Mouse (Mus musculus) kidney, embryonic 14.5 days (tissue): ENCODE data around the gene Rps19. TPM values are rescaled to one million over a fixed set of nuclear protein-coding genes. Genes with fewer than 3 reads are reported as not detected.

Experiments
- polyA plus RNA-seq: library from polyadenylated mRNA; unstranded; fragments of >200 nt; fragmentation: Nextera tagmentation; extraction: Ambion mirVana; gene quantifications from 2 replicates; pipeline ENCODE4 v1.2.1, GENCODE M21; 2014

Gene Rps19
- polyA plus RNA-seq, 1 experiment from 2014 or later: 2,731 TPM

Other genes starting within 250 kb of the Rps19 start
- gene Lypd3, start 247.8 kb upstream of the Rps19 start, polyA plus RNA-seq: 0.27 and 0.76 TPM in 2 replicates
- gene Tex101, start 207.7 kb upstream of the Rps19 start, polyA plus RNA-seq: not detected in 2 replicates
- not detected in 2 replicates for gene BC049730, start 175.1 kb upstream of the Rps19 start, polyA plus RNA-seq
- gene Gm4763, start 157.5 kb upstream of the Rps19 start, polyA plus RNA-seq: not detected in 2 replicates
- 0.24 and 0.36 TPM in 2 replicates for gene Cd177, start 124.1 kb upstream of the Rps19 start, polyA plus RNA-seq
- gene Ceacam10, start 107.2 kb upstream of the Rps19 start, polyA plus RNA-seq: 0.39 and 0.41 TPM in 2 replicates
- gene Gm9844, start 22.2 kb upstream of the Rps19 start, polyA plus RNA-seq: 18.8 and 22.4 TPM in 2 replicates
- gene Lypd4, start 14.4 kb upstream of the Rps19 start, polyA plus RNA-seq: not detected in 2 replicates
- gene Dmrtc2, start 14.3 kb upstream of the Rps19 start, polyA plus RNA-seq: not detected in 2 replicates
- 1.5 and 1.6 TPM in 2 replicates for gene Cd79a, start 13.0 kb downstream of the Rps19 start, polyA plus RNA-seq
- gene Arhgef1, start 18.5 kb downstream of the Rps19 start, polyA plus RNA-seq: 67.5 and 91.2 TPM in 2 replicates
- gene Gm4881, start 60.1 kb downstream of the Rps19 start, polyA plus RNA-seq: not detected in 2 replicates
- gene Rabac1, start 88.4 kb downstream of the Rps19 start, polyA plus RNA-seq: 129 and 144 TPM in 2 replicates
- gene Atp1a3, start 121.6 kb downstream of the Rps19 start, polyA plus RNA-seq: 0.27 and 0.68 TPM in 2 replicates
- 13.2 and 14.2 TPM in 2 replicates for gene Grik5, start 188.0 kb downstream of the Rps19 start, polyA plus RNA-seq
- gene Zfp574, start 188.2 kb downstream of the Rps19 start, polyA plus RNA-seq: 21.9 and 33.4 TPM in 2 replicates